Mouse (Mus musculus) embryonic fibroblast, embryonic 13.5 days (primary cell): ENCODE data around the gene Wnt2b. TPM values are rescaled to one million over a fixed set of nuclear protein-coding genes. Genes with fewer than 3 reads are reported as not detected.
A peak's percentile ranks its signal among the peaks of the same experiment; 100 is the strongest.

Experiments used
- H3K27ac ChIP-seq: 2 replicates; pipeline ENCODE4 v1.5.1; 2012; ENCODE audit warnings: low read length, control low read depth, inconsistent platforms; ENCODE audit not compliant: insufficient read depth
- H3K4me1 ChIP-seq: 2 replicates; pipeline ENCODE4 v1.6.1; 2011; ENCODE audit warnings: low read length; ENCODE audit not compliant: control insufficient read depth, insufficient read depth
- H3K4me3 ChIP-seq: 2 replicates; pipeline ENCODE4 v1.5.1; 2011; ENCODE audit warnings: mild to moderate bottlenecking, control low read depth, low read length; ENCODE audit not compliant: insufficient read depth
- CTCF ChIP-seq: IDR thresholded peaks from 2 replicates; pipeline ENCODE4 v1.5.1; 2011; ENCODE audit warnings: mild to moderate bottlenecking, control low read depth, low read length, moderate library complexity, borderline replicate concordance; ENCODE audit not compliant: insufficient read depth
- POLR2A ChIP-seq: IDR thresholded peaks from 2 replicates; pipeline ENCODE4 v1.6.1; 2011; ENCODE audit warnings: low read depth, mild to moderate bottlenecking, control low read depth, low read length, moderate library complexity
- polyA plus RNA-seq: library from polyadenylated mRNA; stranded (reverse); fragments of >200 nt; gene quantifications from 2 replicates; pipeline ENCODE4 v1.2.4, GENCODE M21; 2011; ENCODE audit warnings: low read depth; ENCODE audit not compliant: missing spikeins, insufficient read length

The Wnt2b gene
- polyA plus RNA-seq = 2.5 and 3.6 TPM in 2 replicates

DNA sequence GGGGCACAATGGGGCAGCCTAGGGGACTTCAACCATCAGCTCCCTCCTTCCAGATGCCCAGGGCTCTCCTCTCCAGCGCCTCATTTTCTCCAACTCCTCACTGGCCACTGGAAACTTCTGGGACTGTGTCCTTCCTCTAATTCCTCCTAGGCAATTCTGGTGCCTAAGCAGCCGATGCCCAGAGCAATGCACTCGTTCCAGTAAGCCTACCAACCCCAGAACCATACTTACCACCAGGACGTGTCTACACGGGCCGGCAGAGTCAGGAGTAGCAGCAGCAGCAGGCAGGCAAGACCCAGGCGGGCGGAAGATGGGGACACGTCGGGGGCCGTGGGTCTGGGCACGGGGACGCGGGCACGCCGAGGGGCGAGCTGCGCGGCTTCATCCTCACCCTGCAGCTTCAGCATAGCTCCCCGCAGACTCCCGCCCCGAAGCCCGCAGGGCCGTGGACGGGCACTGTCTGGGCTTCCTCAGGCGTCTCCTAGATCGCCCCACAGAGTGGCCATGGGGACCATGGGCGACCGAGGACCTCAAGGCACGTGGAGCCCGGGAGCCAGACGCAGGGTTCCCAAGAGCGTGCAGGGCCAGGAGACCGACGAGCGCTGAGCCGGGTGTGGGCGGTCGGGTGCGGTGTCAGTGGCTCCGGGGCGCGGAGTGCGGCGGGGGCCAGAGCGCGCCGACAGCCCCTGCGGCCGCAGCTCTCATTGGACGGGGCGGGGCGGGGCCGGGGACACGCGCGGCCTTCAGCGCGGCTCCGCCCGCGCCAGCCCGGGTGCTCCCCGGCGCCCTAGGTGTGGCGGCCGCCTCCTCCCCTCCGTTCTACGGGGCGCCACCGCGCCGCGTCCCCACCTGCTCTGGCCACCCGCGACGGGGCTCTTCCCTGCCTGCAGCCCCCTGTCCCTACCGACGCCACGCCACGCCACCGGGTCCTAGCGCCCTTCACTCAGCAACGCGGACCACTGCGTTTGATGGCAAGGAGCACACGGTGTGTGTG is at the start of gene Wnt2b:
Gene Wnt2b, minus strand, starts transcription at position 856 of the 994 bp plus-strand sequence.
- no peak for TF ChIP-seq CTCF
- no peak for TF ChIP-seq POLR2A
- Histone ChIP-seq H3K4me3 (peak within 1 kb of the TSS; percentile 29), H3K4me1 (no peaks in the 10 kb centered on the region), H3K27ac (no peak within 1 kb of the TSS)

DNA sequence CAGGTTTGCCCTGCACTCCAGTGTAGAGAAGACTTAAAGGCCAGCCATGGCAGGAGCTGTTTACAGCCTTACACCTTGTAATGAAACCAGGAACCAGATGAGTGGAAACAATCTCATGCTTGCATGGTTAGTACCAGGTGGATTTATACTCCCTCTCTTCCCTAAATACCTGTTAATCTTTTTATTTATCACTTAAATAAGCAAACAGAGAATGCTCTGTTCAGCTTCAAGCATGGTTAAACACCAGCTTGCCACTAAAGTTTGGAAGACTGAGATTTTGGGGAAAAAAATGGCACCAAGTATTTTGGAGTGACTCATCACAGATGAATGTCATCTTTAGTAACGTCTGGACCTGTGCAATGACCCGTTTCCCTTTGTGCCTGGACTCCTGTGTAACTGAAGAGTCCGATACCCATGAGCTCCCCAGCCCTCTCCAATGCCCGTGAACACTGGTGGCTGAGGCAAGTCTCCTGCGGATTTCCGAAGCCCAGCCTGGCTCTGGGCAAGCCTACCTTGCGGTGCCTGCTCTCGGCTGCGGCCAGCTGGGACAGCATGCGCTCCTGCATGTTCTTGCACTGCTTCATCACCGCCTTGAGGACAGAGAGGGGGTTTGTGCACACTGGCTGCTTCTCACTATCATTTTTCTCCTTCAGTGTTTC is 49.1 kb upstream of the Wnt2b start:
- Histone ChIP-seq H3K27ac (no peak overlapping the region), H3K4me1 (peaks cover 8% of the 10 kb centered on the region), H3K4me3 (no peak overlapping the region)
- TF ChIP-seq POLR2A (no peak), CTCF (no peak)

DNA sequence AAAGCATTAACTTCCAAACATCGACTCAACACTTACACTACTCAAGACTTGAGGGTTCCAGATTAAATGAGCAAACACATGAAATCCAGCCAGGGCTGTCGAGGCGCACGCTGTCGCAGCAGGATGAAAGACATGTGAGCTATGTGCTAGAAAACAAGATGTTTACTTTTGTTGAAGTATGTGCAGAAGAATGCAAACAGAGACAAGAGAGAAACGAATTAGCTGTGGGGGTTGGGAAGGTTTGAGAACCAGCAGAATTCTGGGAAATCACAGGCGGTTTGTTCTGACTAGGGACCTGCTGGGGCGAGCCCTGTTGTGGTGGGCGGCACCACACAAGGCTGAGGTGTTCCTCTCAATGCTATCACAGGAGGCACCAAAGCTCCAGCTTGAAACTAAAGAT is 46.3 kb upstream of the Wnt2b start:
- no peak overlapping the region for H3K4me3 ChIP-seq
- H3K27ac ChIP-seq = no peak overlapping the region
- peaks cover under 1% of the 10 kb centered on the region; the same call in 1 of the 2 replicates for H3K4me1 ChIP-seq
- no peak for TF ChIP-seq CTCF
- no peak for TF ChIP-seq POLR2A

DNA sequence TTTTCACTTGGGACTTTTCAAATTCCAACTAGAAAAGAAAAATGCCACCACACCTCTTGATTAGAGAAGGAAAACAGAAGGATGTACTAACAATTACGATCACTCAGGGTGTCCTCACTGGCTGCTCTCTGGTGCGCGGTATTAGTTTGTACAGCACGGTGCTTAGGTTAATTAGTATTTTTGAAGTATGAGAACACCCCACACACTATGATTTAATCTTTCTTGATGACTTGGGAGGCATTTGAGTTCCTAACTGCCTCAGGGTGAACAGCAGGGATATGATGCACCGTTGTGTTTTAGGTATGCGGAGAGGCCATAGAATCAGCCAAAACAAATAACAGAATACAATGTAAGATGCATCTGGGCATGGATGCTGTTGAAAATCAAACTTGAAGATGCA is 44.4 kb upstream of the Wnt2b start:
- Histone ChIP-seq H3K4me1 (peaks cover 9% of the 10 kb centered on the region), H3K4me3 (no peak overlapping the region), H3K27ac (no peak overlapping the region)
- TF ChIP-seq POLR2A (no peak), CTCF (no peak)

DNA sequence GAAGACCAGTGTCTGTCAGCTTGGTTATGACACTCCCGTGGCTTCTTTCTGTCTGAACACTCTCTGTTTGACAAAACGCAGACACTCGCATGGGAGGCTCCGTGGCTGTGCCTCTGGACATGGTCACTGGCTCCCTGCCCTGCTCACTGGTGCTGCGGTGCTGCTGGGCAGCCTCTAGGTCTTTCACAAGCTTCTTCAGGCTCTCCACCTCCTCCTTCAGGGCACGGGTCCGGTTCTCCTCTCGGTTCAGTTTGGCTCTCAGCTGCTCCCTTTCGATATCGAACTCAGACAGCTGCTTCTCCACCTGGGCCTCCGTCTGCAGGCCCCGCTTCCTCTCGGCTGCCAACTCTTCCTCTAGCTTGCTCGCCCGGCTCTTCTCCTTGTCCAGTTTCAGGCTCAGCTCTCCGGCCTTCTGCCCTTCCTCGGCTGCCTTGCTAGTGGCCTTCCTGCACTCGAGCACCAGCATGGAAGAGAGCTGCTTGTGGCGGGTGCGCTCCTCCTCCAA is 43.9 kb upstream of the Wnt2b start:
- TF ChIP-seq CTCF = no peak
- Histone ChIP-seq H3K4me3 (no peak overlapping the region), H3K4me1 (peaks cover 11% of the 10 kb centered on the region), H3K27ac (no peak overlapping the region)

GRCm38 (mm10) chr3:105005011-105005410 is 43.3 kb upstream of the Wnt2b start:
- no peak for TF ChIP-seq CTCF
- no peak for TF ChIP-seq POLR2A
- Histone ChIP-seq H3K4me1 (peaks cover 14% of the 10 kb centered on the region), H3K27ac (no peak overlapping the region), H3K4me3 (no peak overlapping the region)

GRCm38 (mm10) chr3:105003960-105004463 is 42.3 kb upstream of the Wnt2b start:
- Histone ChIP-seq H3K27ac (no peak overlapping the region), H3K4me3 (no peak overlapping the region), H3K4me1 (peaks cover 18% of the 10 kb centered on the region)
- TF ChIP-seq CTCF = no peak
- TF ChIP-seq POLR2A = no peak

DNA sequence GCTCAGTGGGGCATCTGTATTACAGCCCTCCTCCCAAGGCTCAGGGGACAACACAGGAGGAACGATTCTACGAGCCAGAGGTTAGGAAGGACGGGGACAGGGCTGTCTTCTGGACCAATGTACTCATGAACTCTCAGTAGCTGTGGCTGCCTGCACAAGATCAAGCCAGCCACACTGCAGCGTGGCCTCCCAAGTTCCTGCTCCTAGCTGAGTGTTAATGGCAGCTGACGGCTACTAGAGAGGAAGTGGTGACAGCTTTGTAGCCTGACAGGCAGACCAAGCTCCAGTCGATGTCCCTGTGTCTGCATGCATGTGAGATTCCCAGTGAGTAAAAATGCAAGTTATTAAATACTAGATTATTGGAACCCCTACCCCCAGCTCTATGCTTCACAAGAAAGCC is 39.7 kb upstream of the Wnt2b start:
- TF ChIP-seq POLR2A (no peak), CTCF (no peak)
- H3K27ac ChIP-seq = peak overlapping the region; percentile 64
- H3K4me3 ChIP-seq = no peak overlapping the region

GRCm38 (mm10) chr3:105000561-105000960 is 38.8 kb upstream of the Wnt2b start:
- no peak for TF ChIP-seq POLR2A
- TF ChIP-seq CTCF = no peak
- H3K27ac ChIP-seq = peak overlapping the region; percentile 64; the same call in 1 of the 2 replicates
- peaks cover 23% of the 10 kb centered on the region for H3K4me1 ChIP-seq
- no peak overlapping the region for H3K4me3 ChIP-seq

More for the DNA sequence above, 39.7 kb upstream of the Wnt2b start:
- H3K4me1 ChIP-seq = peaks cover 18% of the 10 kb centered on the region
